Mouse (Mus musculus) limb, embryonic 13.5 days (tissue): ENCODE data around the gene Crb2. TPM values are rescaled to one million over a fixed set of nuclear protein-coding genes. Genes with fewer than 3 reads are reported as not detected.

Experiments
- ATAC-seq: fragments of 200-750 bp; cut with Nextera tagmentation; 2 replicates; pipeline ENCODE4 v1.8.0; 2017; ENCODE audit warnings: low read depth, moderate number of reproducible peaks, moderate TSS enrichment; ENCODE audit not compliant: low FRiP score
- H3K27ac ChIP-seq: fragments of 300-500 bp; sonication (generic); 2 replicates; pipeline ENCODE4 v1.5.1; 2015; ENCODE audit warnings: inconsistent platforms, mild to moderate bottlenecking, moderate library complexity
- H3K27me3 ChIP-seq: fragments of 300-500 bp; sonication (generic); 2 replicates; pipeline ENCODE4 v1.6.1; 2015; ENCODE audit warnings: mild to moderate bottlenecking, inconsistent platforms
- H3K36me3 ChIP-seq: fragments of 300-500 bp; sonication (generic); 2 replicates; pipeline ENCODE4 v1.6.1; 2015; ENCODE audit warnings: inconsistent platforms, mild to moderate bottlenecking, moderate library complexity
- H3K4me1 ChIP-seq: fragments of 300-500 bp; sonication (generic); 2 replicates; pipeline ENCODE4 v1.6.1; 2015; ENCODE audit warnings: inconsistent platforms
- H3K4me2 ChIP-seq: fragments of 300-500 bp; sonication (generic); replicated peaks from 2 replicates; pipeline ENCODE4 v1.6.1; 2015; ENCODE audit warnings: inconsistent platforms, mild to moderate bottlenecking, moderate library complexity
- H3K4me3 ChIP-seq: fragments of 300-500 bp; sonication (generic); 2 replicates; pipeline ENCODE4 v1.5.1; 2015; ENCODE audit warnings: moderate library complexity, mild to moderate bottlenecking, inconsistent platforms
- H3K9ac ChIP-seq: fragments of 300-500 bp; sonication (generic); 2 replicates; pipeline ENCODE4 v1.6.1; 2015; ENCODE audit warnings: mild to moderate bottlenecking, inconsistent platforms
- H3K9me3 ChIP-seq: fragments of 300-500 bp; sonication (generic); 2 replicates; pipeline ENCODE4 v1.6.1; 2016; ENCODE audit warnings: inconsistent platforms
- WGBS: fragments of 180-500 bp; shearing (Covaris S2); methylation state at CpG from one replicate; pipeline ENCODE4 v1.1.7; 2015; 5-methylcytosine and 5-hydroxymethylcytosine counted together
- polyA plus RNA-seq: library from polyadenylated mRNA; unstranded; fragments of >200 nt; fragmentation: Nextera tagmentation; extraction: Ambion mirVana; gene quantifications from 2 replicates; pipeline ENCODE4 v1.2.1, GENCODE M21; 2015

Crb2 gene
- polyA plus RNA-seq, 1 experiment from 2014 or later: 0.56 TPM

- Histone ChIP-seq H3K4me1 (peaks cover 19% of the 10 kb centered on the region), H3K4me3 (no peak overlapping the region), H3K9ac (no peak overlapping the region), H3K36me3 (peaks cover 15% of the 10 kb centered on the region; the same call in 1 of the 2 replicates), H3K9me3 (no peaks in the 10 kb centered on the region), H3K27ac (no peak overlapping the region), H3K27me3 (no peaks in the 10 kb centered on the region), H3K4me2 (no peak overlapping the region)
- no peak for ATAC-seq
Measured at GRCm38 (mm10) chr2:37839922-37840321, 63.9 kb downstream of the Crb2 start.

DNA sequence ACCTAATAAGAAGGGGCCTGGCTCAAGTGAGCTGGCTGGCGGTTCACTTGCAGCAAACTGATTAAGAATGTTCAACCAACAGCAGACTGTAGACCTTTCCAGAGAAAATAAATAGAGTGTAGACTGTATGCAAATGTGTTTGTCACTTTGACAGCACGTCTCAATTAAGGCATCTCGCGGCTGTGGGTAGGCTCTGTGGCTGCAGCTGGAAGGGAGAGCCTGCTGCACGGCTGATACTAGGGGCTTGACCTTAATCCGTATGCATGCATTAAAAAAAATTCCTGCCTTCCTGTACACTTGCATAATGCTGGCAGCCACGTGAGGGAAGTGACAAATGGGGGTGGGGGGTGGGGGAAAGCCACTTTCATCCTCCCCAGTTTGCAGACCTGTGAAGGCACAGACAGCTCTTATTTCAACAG is 66.1 kb downstream of the Crb2 start:
- H3K4me1 ChIP-seq: peaks cover 19% of the 10 kb centered on the region
- no peaks in the 10 kb centered on the region for H3K9me3 ChIP-seq
- WGBS: 9% methylated on average over 7 of the region's 7 CpGs
- no peaks in the 10 kb centered on the region for H3K27me3 ChIP-seq
- peak overlapping the region; percentile 52; the same call in 1 of the 2 replicates for H3K27ac ChIP-seq
- peaks cover 15% of the 10 kb centered on the region; the same call in 1 of the 2 replicates for H3K36me3 ChIP-seq
- H3K4me2 ChIP-seq: no peak overlapping the region
- H3K4me3 ChIP-seq: no peak overlapping the region
- H3K9ac ChIP-seq: no peak overlapping the region
- peak; percentile 58 for ATAC-seq

- H3K4me2 ChIP-seq: no peak overlapping the region
- H3K4me1 ChIP-seq: peaks cover 19% of the 10 kb centered on the region
- no peaks in the 10 kb centered on the region for H3K9me3 ChIP-seq
- H3K9ac ChIP-seq: no peak overlapping the region
- H3K27me3 ChIP-seq: no peaks in the 10 kb centered on the region
- H3K4me3 ChIP-seq: no peak overlapping the region
- 24% methylated on average over 4 of the region's 4 CpGs for WGBS
- 0 out of 2 replicates have a peak overlapping the region, but pooled peaks have one; percentile 3 for H3K27ac ChIP-seq
- ATAC-seq: peak; percentile 70
- peaks cover 15% of the 10 kb centered on the region; the same call in 1 of the 2 replicates for H3K36me3 ChIP-seq
Measured at GRCm38 (mm10) chr2:37842719-37843118, 66.7 kb downstream of the Crb2 start.

Other genes with a start within 250 kb of the Crb2 start
- gene Strbp, start 72.4 kb upstream of the Crb2 start, polyA plus RNA-seq: 34.6 and 36.4 TPM in 2 replicates